Mouse (Mus musculus): ENCODE measurements at regions not wholly inside any gene's neighbourhood (a gene's known extent, or its start where the extent isn't known, plus 50 kb on each side); places are given as distances from the start of the nearest gene placed in this dataset.

DNA sequence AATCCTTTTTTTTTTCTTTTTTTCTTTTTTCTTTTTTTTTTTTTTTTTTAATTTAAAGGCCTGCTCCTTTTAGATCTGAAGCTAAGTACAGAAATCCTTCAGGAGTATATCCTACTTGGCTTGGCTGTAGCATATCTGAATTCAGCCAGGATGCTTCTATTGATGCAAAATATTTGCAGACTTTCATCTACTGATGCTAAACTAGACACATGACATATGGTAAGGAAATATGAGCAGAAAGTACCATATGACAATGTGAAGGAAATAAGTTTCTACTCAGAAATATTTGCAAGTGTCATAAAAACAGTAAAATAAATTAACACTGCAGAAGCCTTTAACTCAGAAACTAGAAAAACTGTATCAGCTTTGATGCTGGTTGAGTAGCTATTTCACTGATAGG is 61.4 kb upstream of the Myo3a start:
- TF ChIP-seq CTCF (IDR thresholded peaks at IDR 0.05; ENCODE audit: extremely low read depth, insufficient read length, insufficient replicate concordance, low read depth, low read length), result no peak
- TF ChIP-seq POLR2A (IDR thresholded peaks at IDR 0.05; ENCODE audit: low read depth, low read length), result no peak
